Mouse (Mus musculus) A20 (cell line): ENCODE results near the gene Sp9.

Experiments used
- DNase-seq: peaks from one replicate; pipeline ENCODE4 v3.0.0-alpha.2; 2011; ENCODE audit warnings: low read depth, low spot score

Sp9 gene

GRCm38 (mm10) chr2:73274119-73274920 lies 2.6 kb downstream of the Sp9 start:
- peak; percentile 87 for DNase-seq

- DNase-seq = no peak
Measured at GRCm38 (mm10) chr2:73275261-73276040, 3.7 kb downstream of the Sp9 start.

GRCm38 (mm10) chr2:73276141-73276571 lies 4.4 kb downstream of the Sp9 start:
- DNase-seq = peak; percentile 31

GRCm38 (mm10) chr2:73277021-73277708 lies 5.4 kb downstream of the Sp9 start:
- DNase-seq = peak; percentile 50

- no peak for DNase-seq
Measured at GRCm38 (mm10) chr2:73277709-73278075, 6.0 kb downstream of the Sp9 start.

- peak; percentile 82 for DNase-seq
Measured at GRCm38 (mm10) chr2:73278131-73278854, 6.6 kb downstream of the Sp9 start.

GRCm38 (mm10) chr2:73278869-73279268 lies 7.1 kb downstream of the Sp9 start:
- no peak for DNase-seq

GRCm38 (mm10) chr2:73279271-73280038 lies 7.7 kb downstream of the Sp9 start:
- no peak for DNase-seq

- DNase-seq = no peak
Measured at GRCm38 (mm10) chr2:73280356-73281047, 8.8 kb downstream of the Sp9 start.

GRCm38 (mm10) chr2:73281048-73281661 lies 9.4 kb downstream of the Sp9 start:
- no peak for DNase-seq

- DNase-seq = no peak
Measured at GRCm38 (mm10) chr2:73281707-73282106, 10.0 kb downstream of the Sp9 start.

GRCm38 (mm10) chr2:73285630-73286029 lies 13.9 kb downstream of the Sp9 start:
- peak; percentile 54 for DNase-seq

GRCm38 (mm10) chr2:73291130-73291529 lies 19.4 kb downstream of the Sp9 start:
- no peak for DNase-seq

- no peak for DNase-seq
Measured at GRCm38 (mm10) chr2:73295023-73295422, 23.3 kb downstream of the Sp9 start.

- no peak for DNase-seq
Measured at GRCm38 (mm10) chr2:73298154-73298553, 26.4 kb downstream of the Sp9 start.

GRCm38 (mm10) chr2:73298841-73299240 lies 27.1 kb downstream of the Sp9 start:
- DNase-seq = no peak

- no peak for DNase-seq
Measured at GRCm38 (mm10) chr2:73301979-73302378, 30.3 kb downstream of the Sp9 start.

- DNase-seq = no peak
Measured at GRCm38 (mm10) chr2:73302722-73303121, 31.0 kb downstream of the Sp9 start.

- DNase-seq = no peak
Measured at GRCm38 (mm10) chr2:73304506-73304905, 32.8 kb downstream of the Sp9 start.

GRCm38 (mm10) chr2:73306006-73306405 lies 34.3 kb downstream of the Sp9 start:
- no peak for DNase-seq
